Mouse (Mus musculus): ENCODE results near the gene Naa25. TPM values are rescaled to one million over a fixed set of nuclear protein-coding genes. Genes with fewer than 3 reads are reported as not detected.

Gene Naa25
- polyA plus RNA-seq, 1 experiment from 2014 or later: 55.0 TPM

DNA sequence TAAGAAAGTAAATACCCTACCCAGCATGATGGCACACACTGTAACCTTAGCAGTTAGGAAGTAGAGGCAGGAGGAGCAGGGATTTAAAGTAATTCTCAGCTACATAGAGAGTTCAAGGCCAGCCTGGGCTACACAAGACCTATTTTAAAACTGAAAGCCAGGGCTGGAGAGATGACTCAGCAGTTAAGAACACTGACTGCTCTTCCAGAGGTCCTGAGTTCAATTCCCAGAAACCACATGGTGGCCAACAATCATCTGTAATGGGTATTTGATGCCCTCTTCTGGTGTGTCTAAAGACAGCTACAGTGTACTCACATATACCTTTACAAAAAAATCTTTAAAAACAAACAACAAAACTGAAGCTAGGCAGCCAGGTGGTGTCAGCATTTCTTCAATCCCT is 8.0 kb upstream of the Naa25 start:
- H3K27ac ChIP-seq (ENCODE audit: low read length): no peak overlapping the region

GRCm38 (mm10) chr5:121392667-121393380 is 4.9 kb upstream of the Naa25 start:
- Histone ChIP-seq H3K27ac (ENCODE audit: low read length) (no peak overlapping the region), H3K4me3 (ENCODE audit: low read depth, low read length) (no peak overlapping the region), H3K27me3 (ENCODE audit: control insufficient read depth, insufficient read depth, low read depth, low read length) (no peaks in the 10 kb centered on the region), H3K4me2 (ENCODE audit: low read length) (no peak overlapping the region), H3K36me3 (ENCODE audit: control insufficient read depth, insufficient read depth, low read length) (no peaks in the 10 kb centered on the region), H3K9me3 (replicated peaks; ENCODE audit: control insufficient read depth, low read length, poor library complexity, severe bottlenecking) (no peaks in the 10 kb centered on the region), H3K4me1 (ENCODE audit: control insufficient read depth, insufficient read depth, low read length) (no peaks in the 10 kb centered on the region), H3K9ac (ENCODE audit: low read depth, low read length) (no peak overlapping the region)
- 58% methylated on average over 16 of the region's 16 CpGs for WGBS
- no peak for ATAC-seq

More for the DNA sequence above, 8.0 kb upstream of the Naa25 start:
- H3K4me2 ChIP-seq (ENCODE audit: low read length): no peak overlapping the region
- H3K4me3 ChIP-seq (ENCODE audit: low read depth, low read length): no peak overlapping the region
- no peaks in the 10 kb centered on the region for H3K9me3 ChIP-seq (replicated peaks; ENCODE audit: control insufficient read depth, low read length, poor library complexity, severe bottlenecking)
- no peaks in the 10 kb centered on the region for H3K36me3 ChIP-seq (ENCODE audit: control insufficient read depth, insufficient read depth, low read length)
- H3K9ac ChIP-seq (ENCODE audit: low read depth, low read length): no peak overlapping the region
- peaks cover 5% of the 10 kb centered on the region; the same call in 1 of the 2 replicates for H3K4me1 ChIP-seq (ENCODE audit: control insufficient read depth, insufficient read depth, low read length)
- ATAC-seq: no peak
- H3K27me3 ChIP-seq (ENCODE audit: control insufficient read depth, insufficient read depth, low read depth, low read length): no peaks in the 10 kb centered on the region

GRCm38 (mm10) chr5:121393402-121393801 is 4.3 kb upstream of the Naa25 start:
- Histone ChIP-seq H3K36me3 (ENCODE audit: control insufficient read depth, insufficient read depth, low read length) (no peaks in the 10 kb centered on the region), H3K27me3 (ENCODE audit: control insufficient read depth, insufficient read depth, low read depth, low read length) (no peaks in the 10 kb centered on the region), H3K9ac (ENCODE audit: low read depth, low read length) (no peak overlapping the region), H3K4me3 (ENCODE audit: low read depth, low read length) (no peak overlapping the region), H3K27ac (ENCODE audit: low read length) (no peak overlapping the region), H3K4me2 (ENCODE audit: low read length) (no peak overlapping the region), H3K4me1 (ENCODE audit: control insufficient read depth, insufficient read depth, low read length) (no peaks in the 10 kb centered on the region), H3K9me3 (replicated peaks; ENCODE audit: control insufficient read depth, low read length, poor library complexity, severe bottlenecking) (no peaks in the 10 kb centered on the region)
- WGBS: 83% methylated on average over 3 of the region's 3 CpGs
- ATAC-seq: no peak

DNA sequence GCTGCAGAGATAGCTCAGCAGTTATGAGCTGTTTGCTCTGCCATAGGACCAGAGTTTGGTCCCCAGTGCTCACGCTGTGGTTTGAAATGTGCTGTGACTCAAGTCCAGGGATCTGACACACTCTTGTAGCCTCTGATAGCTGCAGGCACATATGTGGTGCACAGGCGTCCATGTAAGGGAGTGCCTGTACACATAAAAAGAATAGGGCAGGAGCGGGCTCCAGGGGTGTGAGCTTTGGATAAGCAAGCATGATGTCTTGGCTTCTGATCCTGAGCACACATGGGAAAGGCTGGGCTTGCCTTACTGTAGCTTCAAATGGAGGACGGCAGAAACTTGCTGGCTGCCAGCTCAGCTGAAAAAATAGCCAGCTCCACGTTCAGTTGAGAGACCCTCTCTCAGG is 2.1 kb upstream of the Naa25 start:
- Histone ChIP-seq H3K27ac (ENCODE audit: low read length) (no peak overlapping the region), H3K4me3 (ENCODE audit: low read depth, low read length) (no peak overlapping the region), H3K4me2 (ENCODE audit: low read length) (no peak overlapping the region), H3K9me3 (replicated peaks; ENCODE audit: control insufficient read depth, low read length, poor library complexity, severe bottlenecking) (no peaks in the 10 kb centered on the region), H3K4me1 (ENCODE audit: control insufficient read depth, insufficient read depth, low read length) (peaks cover 12% of the 10 kb centered on the region), H3K27me3 (ENCODE audit: control insufficient read depth, insufficient read depth, low read depth, low read length) (no peaks in the 10 kb centered on the region), H3K36me3 (ENCODE audit: control insufficient read depth, insufficient read depth, low read length) (no peaks in the 10 kb centered on the region), H3K9ac (ENCODE audit: low read depth, low read length) (no peak overlapping the region)
- ATAC-seq: no peak
- WGBS: 82% methylated on average over 5 of the region's 5 CpGs

DNA sequence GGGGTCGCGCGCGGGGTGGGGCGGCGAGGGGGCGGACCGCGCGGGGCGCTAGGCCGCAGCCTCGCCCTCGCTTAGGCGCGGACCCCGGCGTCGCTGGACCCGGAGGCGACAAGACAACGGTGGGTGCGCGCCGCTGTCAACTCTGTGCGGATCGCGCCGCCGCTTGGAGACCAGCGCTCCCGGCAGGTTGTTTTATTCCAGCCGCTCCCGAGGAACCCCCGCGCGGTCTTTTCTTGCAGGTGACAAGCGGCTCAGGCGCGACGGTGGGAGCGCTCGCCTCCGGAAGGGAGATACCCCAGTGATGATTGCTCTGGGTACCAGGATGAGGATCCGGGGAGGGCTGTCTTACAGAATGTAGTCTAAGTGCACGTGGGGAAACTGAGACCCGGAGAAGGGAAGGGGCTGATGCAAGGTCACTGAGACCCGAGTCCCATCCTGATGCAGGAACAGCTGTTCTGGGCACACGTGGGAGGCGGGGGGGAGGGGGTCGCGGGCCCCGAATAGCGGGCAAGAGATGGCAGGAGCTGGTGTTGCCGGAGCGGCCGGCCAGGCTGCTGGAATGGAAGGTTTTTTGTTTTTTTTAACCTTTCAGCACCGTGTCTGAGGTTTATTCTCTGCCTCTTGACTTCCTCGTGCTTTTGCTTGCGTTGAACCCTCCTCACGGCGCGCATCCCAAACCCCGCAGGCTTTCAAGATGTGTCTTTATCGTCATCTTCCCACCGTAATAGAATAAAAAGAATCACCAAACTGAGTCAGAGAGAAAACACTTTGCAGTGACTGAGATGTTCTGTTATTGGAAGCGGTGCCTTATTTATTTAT is 619 bp downstream of the Naa25 start:
- Histone ChIP-seq H3K4me1 (ENCODE audit: control insufficient read depth, insufficient read depth, low read length) (peaks cover 12% of the 10 kb centered on the region), H3K9ac (ENCODE audit: low read depth, low read length) (peak overlapping the region; percentile 87), H3K4me3 (ENCODE audit: low read depth, low read length) (peak overlapping the region; percentile 95), H3K4me2 (ENCODE audit: low read length) (peak overlapping the region; percentile 94), H3K9me3 (replicated peaks; ENCODE audit: control insufficient read depth, low read length, poor library complexity, severe bottlenecking) (no peaks in the 10 kb centered on the region), H3K27me3 (ENCODE audit: control insufficient read depth, insufficient read depth, low read depth, low read length) (no peaks in the 10 kb centered on the region), H3K27ac (ENCODE audit: low read length) (peak overlapping the region; percentile 75), H3K36me3 (ENCODE audit: control insufficient read depth, insufficient read depth, low read length) (no peaks in the 10 kb centered on the region)
- under 1% methylated on average over 67 of the region's 67 CpGs for WGBS
- peak; percentile 78 for ATAC-seq

GRCm38 (mm10) chr5:121398965-121399462 is 1.3 kb downstream of the Naa25 start:
- H3K4me1 ChIP-seq (ENCODE audit: control insufficient read depth, insufficient read depth, low read length): peaks cover 12% of the 10 kb centered on the region
- WGBS: 61% methylated on average over 9 of the region's 9 CpGs
- ATAC-seq: no peak
- peak overlapping the region; percentile 94 for H3K4me2 ChIP-seq (ENCODE audit: low read length)
- H3K9ac ChIP-seq (ENCODE audit: low read depth, low read length): peak overlapping the region; percentile 87
- H3K4me3 ChIP-seq (ENCODE audit: low read depth, low read length): peak overlapping the region; percentile 95
- no peaks in the 10 kb centered on the region for H3K9me3 ChIP-seq (replicated peaks; ENCODE audit: control insufficient read depth, low read length, poor library complexity, severe bottlenecking)
- H3K27ac ChIP-seq (ENCODE audit: low read length): no peak overlapping the region
- no peaks in the 10 kb centered on the region for H3K36me3 ChIP-seq (ENCODE audit: control insufficient read depth, insufficient read depth, low read length)
- no peaks in the 10 kb centered on the region for H3K27me3 ChIP-seq (ENCODE audit: control insufficient read depth, insufficient read depth, low read depth, low read length)

- H3K4me3 ChIP-seq (ENCODE audit: low read depth, low read length): no peak overlapping the region
- peaks cover 12% of the 10 kb centered on the region for H3K4me1 ChIP-seq (ENCODE audit: control insufficient read depth, insufficient read depth, low read length)
- H3K27me3 ChIP-seq (ENCODE audit: control insufficient read depth, insufficient read depth, low read depth, low read length): no peaks in the 10 kb centered on the region
- ATAC-seq: no peak
- no peak overlapping the region for H3K27ac ChIP-seq (ENCODE audit: low read length)
- H3K4me2 ChIP-seq (ENCODE audit: low read length): peak overlapping the region; percentile 94; the same call in 1 of the 2 replicates
- H3K36me3 ChIP-seq (ENCODE audit: control insufficient read depth, insufficient read depth, low read length): no peaks in the 10 kb centered on the region
- no peaks in the 10 kb centered on the region for H3K9me3 ChIP-seq (replicated peaks; ENCODE audit: control insufficient read depth, low read length, poor library complexity, severe bottlenecking)
- WGBS: 89% methylated on average over 5 of the region's 5 CpGs
- H3K9ac ChIP-seq (ENCODE audit: low read depth, low read length): no peak overlapping the region
These were observed 1.8 kb downstream of the Naa25 start for GRCm38 (mm10) chr5:121399540-121399939.

DNA sequence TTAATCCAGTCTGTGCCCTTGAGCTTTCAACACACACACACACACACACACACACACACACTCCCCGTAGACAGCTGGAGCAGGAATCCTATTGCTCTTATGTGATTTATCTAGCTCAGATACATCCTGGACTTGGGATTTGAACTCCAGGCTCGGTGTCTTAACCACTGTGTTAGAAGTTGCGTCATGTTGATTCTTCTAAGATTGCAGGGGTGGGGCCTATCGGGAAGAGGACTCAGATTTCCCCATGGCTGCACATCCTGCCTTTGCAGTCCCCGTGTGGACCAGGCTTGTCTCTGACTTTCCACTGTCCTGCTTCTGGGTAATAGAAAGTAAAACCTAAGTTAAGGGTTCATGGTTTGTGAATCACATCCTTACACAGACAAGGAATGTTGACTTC is 2.3 kb downstream of the Naa25 start:
- H3K27ac ChIP-seq (ENCODE audit: low read length): no peak overlapping the region
- peaks cover 12% of the 10 kb centered on the region for H3K4me1 ChIP-seq (ENCODE audit: control insufficient read depth, insufficient read depth, low read length)
- no peak overlapping the region for H3K4me2 ChIP-seq (ENCODE audit: low read length)
- H3K9ac ChIP-seq (ENCODE audit: low read depth, low read length): no peak overlapping the region
- 79% methylated on average over 5 of the region's 5 CpGs for WGBS
- H3K36me3 ChIP-seq (ENCODE audit: control insufficient read depth, insufficient read depth, low read length): no peaks in the 10 kb centered on the region
- no peak overlapping the region for H3K4me3 ChIP-seq (ENCODE audit: low read depth, low read length)
- H3K9me3 ChIP-seq (replicated peaks; ENCODE audit: control insufficient read depth, low read length, poor library complexity, severe bottlenecking): no peaks in the 10 kb centered on the region
- no peaks in the 10 kb centered on the region for H3K27me3 ChIP-seq (ENCODE audit: control insufficient read depth, insufficient read depth, low read depth, low read length)
- ATAC-seq: no peak

DNA sequence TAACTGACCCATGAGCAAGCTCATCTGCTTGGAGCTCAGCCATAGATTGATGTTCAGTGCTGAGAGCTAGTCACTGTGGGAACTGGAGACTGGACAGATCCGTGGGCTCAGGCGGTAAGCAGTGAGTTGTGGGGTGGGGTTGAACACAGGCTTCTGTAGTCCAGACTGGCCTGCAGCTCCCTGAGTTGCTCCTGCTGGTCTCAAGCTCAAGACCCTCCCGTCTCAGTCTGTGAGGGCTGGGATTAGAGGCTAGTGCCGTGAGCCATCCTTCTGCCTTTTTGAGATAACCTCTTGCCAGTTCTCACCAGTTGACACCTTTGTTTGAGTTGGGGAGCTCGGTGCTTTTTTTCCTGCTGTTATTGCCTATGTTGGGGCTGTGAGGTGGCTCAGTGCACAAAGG is 3.1 kb downstream of the Naa25 start:
- Histone ChIP-seq H3K4me1 (ENCODE audit: control insufficient read depth, insufficient read depth, low read length) (peaks cover 12% of the 10 kb centered on the region), H3K36me3 (ENCODE audit: control insufficient read depth, insufficient read depth, low read length) (no peaks in the 10 kb centered on the region), H3K4me2 (ENCODE audit: low read length) (no peak overlapping the region), H3K9me3 (replicated peaks; ENCODE audit: control insufficient read depth, low read length, poor library complexity, severe bottlenecking) (no peaks in the 10 kb centered on the region), H3K4me3 (ENCODE audit: low read depth, low read length) (no peak overlapping the region), H3K27ac (ENCODE audit: low read length) (no peak overlapping the region), H3K27me3 (ENCODE audit: control insufficient read depth, insufficient read depth, low read depth, low read length) (no peaks in the 10 kb centered on the region), H3K9ac (ENCODE audit: low read depth, low read length) (no peak overlapping the region; the same call in 1 of the 2 replicates)
- 95% methylated on average over 5 of the region's 5 CpGs for WGBS
- no peak for ATAC-seq
